Mouse (Mus musculus) G1E (cell line): Measurements from ENCODE around the gene Slc25a12.

ENCODE experiments used
- CTCF ChIP-seq: IDR thresholded peaks from 2 replicates; pipeline ENCODE4 v1.5.1; 2012; ENCODE audit warnings: low read depth, low read length, inconsistent platforms, mixed read lengths
- GATA1 ChIP-seq: IDR thresholded peaks from 2 replicates; pipeline ENCODE4 v1.6.1; 2012; ENCODE audit warnings: borderline replicate concordance, low read length, inconsistent platforms, mixed read lengths
- TAL1 ChIP-seq: conservative IDR thresholded peaks from 2 replicates; pipeline ENCODE4 v1.6.1; 2012; ENCODE audit warnings: low read depth, low read length, inconsistent platforms, mixed read lengths

- TF ChIP-seq GATA1 = no peak
- no peak for TF ChIP-seq CTCF
- no peak for TF ChIP-seq TAL1
Observed at GRCm38 (mm10) chr2:71309726-71310125, 57.8 kb downstream of the Slc25a12 start.
